Comparison of ENCODE assay signal across 10 mouse cellular contexts in genomic region chr11:73007698-73008481, GRCm38 (mm10). TPM values are rescaled to one million over a fixed set of nuclear protein-coding genes. Genes with fewer than 3 reads are reported as not detected.
DNase-seq lines count a peak whose midpoint lies in the region; ATAC-seq and TF ChIP-seq lines count a peak whose summit lies in the region.
"Had no signal": no experiment of that assay in that cellular context is flagged by ENCODE, and none has a peak within 500 bp of the region (broad histone marks: within the 10 kb centered on the region; RNA-seq: fewer than 3 reads in every experiment).

No protein-coding gene starts in this region.

- TF ChIP-seq CTCF in cerebellum, adult 2 months (IDR thresholded peaks at IDR 0.05; ENCODE audit: borderline replicate concordance, insufficient read depth, low read depth, low read length) = peak; percentile 64
- TF ChIP-seq CTCF in hindbrain, postnatal 0 days (IDR thresholded peaks at IDR 0.05; ENCODE audit: low read depth) = peak; percentile 82
- peak; percentile 83 for TF ChIP-seq CTCF in spleen, adult 2 months (IDR thresholded peaks at IDR 0.05; ENCODE audit: extremely low read depth, insufficient read depth, insufficient read length, insufficient replicate concordance)

- H3K27me3 ChIP-seq in midbrain, embryonic 11.5 days (ENCODE audit: control insufficient read depth, insufficient read depth, low read length) = no peaks in the 10 kb centered on the region
- no peaks in the 10 kb centered on the region for H3K27me3 ChIP-seq in midbrain, embryonic 16.5 days (ENCODE audit: control insufficient read depth, insufficient read depth, low read depth, low read length)
- no peaks in the 10 kb centered on the region for H3K27me3 ChIP-seq in cerebellum, adult 2 months (ENCODE audit: control insufficient read depth, insufficient read depth, low read length)
- H3K27me3 ChIP-seq in hindbrain, postnatal 0 days (ENCODE audit: insufficient read depth, low read length) = no peaks in the 10 kb centered on the region
- no peaks in the 10 kb centered on the region for H3K27me3 ChIP-seq in spleen, adult 2 months (ENCODE audit: control insufficient read depth, insufficient read depth, low read length)

- H3K9me3 ChIP-seq in midbrain, embryonic 11.5 days (ENCODE audit: control insufficient read depth, low read length) = no peaks in the 10 kb centered on the region
- no peaks in the 10 kb centered on the region for H3K9me3 ChIP-seq in midbrain, embryonic 16.5 days (replicated peaks; ENCODE audit: control insufficient read depth, low read length, poor library complexity, severe bottlenecking)
- no peaks in the 10 kb centered on the region for H3K9me3 ChIP-seq in hindbrain, postnatal 0 days (ENCODE audit: low read length)
- H3K9me3 ChIP-seq: hindbrain, embryonic 15.5 days; neural tube, embryonic 13.5 days had no signal

- H3K9ac ChIP-seq in midbrain, embryonic 11.5 days (ENCODE audit: low read length) = no peak overlapping the region
- no peak overlapping the region for H3K9ac ChIP-seq in midbrain, embryonic 16.5 days (ENCODE audit: low read depth, low read length)
- no peak overlapping the region for H3K9ac ChIP-seq in hindbrain, postnatal 0 days (replicated peaks; ENCODE audit: low read length)
- H3K9ac ChIP-seq: hindbrain, embryonic 15.5 days; neural tube, embryonic 13.5 days had no signal

- H3K27ac ChIP-seq in midbrain, embryonic 11.5 days (ENCODE audit: low read depth, low read length) = no peak overlapping the region
- H3K27ac ChIP-seq in midbrain, embryonic 16.5 days (ENCODE audit: low read length) = no peak overlapping the region
- H3K27ac ChIP-seq in cerebellum, adult 2 months (ENCODE audit: insufficient read depth, low read length) = no peak overlapping the region
- no peak overlapping the region for H3K27ac ChIP-seq in hindbrain, postnatal 0 days
- H3K27ac ChIP-seq in spleen, adult 2 months (ENCODE audit: insufficient read depth, low read length) = no peak overlapping the region
- H3K27ac ChIP-seq: hindbrain, embryonic 15.5 days; neural tube, embryonic 13.5 days had no signal

- DNase-seq in cerebellum, adult 11 months = peak; percentile 45
- DNase-seq in midbrain, embryonic 11.5 days (ENCODE audit: low spot score, missing footprints) = peak; percentile 62
- DNase-seq in cerebellum, adult 2 months = peak in 1 of 2 experiments; percentile 56
- DNase-seq in hindbrain, postnatal 0 days (ENCODE audit: low spot score) = peak; percentile 68
- DNase-seq in lung, postnatal 10 days = peak; percentile 78
- peak in 1 of 2 experiments; percentile 52 for DNase-seq in spleen, adult 2 months (ENCODE audit: low read depth in 1 of 2, low spot score in 2 of 2)

- TF ChIP-seq POLR2A in cerebellum, adult 2 months (IDR thresholded peaks at IDR 0.05; ENCODE audit: borderline replicate concordance, insufficient read depth, low read length) = no peak
- TF ChIP-seq POLR2A in spleen, adult 2 months (IDR thresholded peaks at IDR 0.05; ENCODE audit: low read depth, low read length) = no peak

- H3K4me3 ChIP-seq in midbrain, embryonic 11.5 days (ENCODE audit: low read depth, low read length) = no peak overlapping the region
- no peak overlapping the region for H3K4me3 ChIP-seq in midbrain, embryonic 16.5 days (ENCODE audit: low read depth, low read length)
- H3K4me3 ChIP-seq in cerebellum, adult 2 months (replicated peaks; ENCODE audit: insufficient read depth, low read depth, low read length) = no peak overlapping the region
- no peak overlapping the region for H3K4me3 ChIP-seq in hindbrain, postnatal 0 days (ENCODE audit: low read length)
- H3K4me3 ChIP-seq in spleen, adult 2 months (ENCODE audit: extremely low read depth, insufficient read depth, insufficient read length) = no peak overlapping the region
- H3K4me3 ChIP-seq: hindbrain, embryonic 15.5 days; neural tube, embryonic 13.5 days had no signal

- H3K4me2 ChIP-seq in midbrain, embryonic 11.5 days = no peak overlapping the region
- H3K4me2 ChIP-seq in midbrain, embryonic 16.5 days (ENCODE audit: low read length) = no peak overlapping the region
- H3K4me2 ChIP-seq in hindbrain, postnatal 0 days (ENCODE audit: low read depth, low read length) = no peak overlapping the region
- H3K4me2 ChIP-seq: hindbrain, embryonic 15.5 days; neural tube, embryonic 13.5 days had no signal

- no peaks in the 10 kb centered on the region for H3K4me1 ChIP-seq in midbrain, embryonic 11.5 days (ENCODE audit: control insufficient read depth, insufficient read depth, low read length)
- H3K4me1 ChIP-seq in midbrain, embryonic 16.5 days (ENCODE audit: control insufficient read depth, insufficient read depth, low read length) = no peaks in the 10 kb centered on the region
- peaks cover 16% of the 10 kb centered on the region for H3K4me1 ChIP-seq in cerebellum, adult 2 months (ENCODE audit: control insufficient read depth, insufficient read depth, low read length)
- no peaks in the 10 kb centered on the region for H3K4me1 ChIP-seq in hindbrain, postnatal 0 days (ENCODE audit: insufficient read depth, low read length)
- no peaks in the 10 kb centered on the region; the same call in 1 of the 2 replicates for H3K4me1 ChIP-seq in spleen, adult 2 months (ENCODE audit: control insufficient read depth, insufficient read depth, insufficient read length)
- H3K4me1 ChIP-seq: hindbrain, embryonic 15.5 days; neural tube, embryonic 13.5 days had no signal

- ATAC-seq in cerebellum, adult (ENCODE audit: insufficient number of reproducible peaks, low FRiP score, low TSS enrichment) = no peak
- no peak for ATAC-seq in midbrain, embryonic 11.5 days (ENCODE audit: low FRiP score)
- no peak for ATAC-seq in midbrain, embryonic 16.5 days
- ATAC-seq in hindbrain, postnatal 0 days = no peak

- WGBS in midbrain, embryonic 11.5 days = 70% methylated on average over 11 of the region's 11 CpGs
- WGBS in midbrain, embryonic 16.5 days = 69% methylated on average over 11 of the region's 11 CpGs
- WGBS in cerebellum, adult 2 months = 71% methylated on average over 11 of the region's 11 CpGs
- 68% methylated on average over 11 of the region's 11 CpGs for WGBS in hindbrain, postnatal 0 days
- WGBS in spleen, adult 2 months = 65% methylated on average over 11 of the region's 11 CpGs

- no peaks in the 10 kb centered on the region for H3K36me3 ChIP-seq in midbrain, embryonic 11.5 days (ENCODE audit: control insufficient read depth, insufficient read depth, low read length)
- H3K36me3 ChIP-seq in midbrain, embryonic 16.5 days (ENCODE audit: control insufficient read depth, insufficient read depth, low read length) = no peaks in the 10 kb centered on the region
- no peaks in the 10 kb centered on the region for H3K36me3 ChIP-seq in hindbrain, postnatal 0 days (ENCODE audit: insufficient read depth, low read length)
- no peaks in the 10 kb centered on the region for H3K36me3 ChIP-seq in spleen, adult 2 months (ENCODE audit: control insufficient read depth, insufficient read depth, low read length)
- H3K36me3 ChIP-seq: hindbrain, embryonic 15.5 days; neural tube, embryonic 13.5 days had no signal

RNA-seq across cellular contexts. Expression of gene P2rx1, which starts 9.0 kb away (rescaled TPM):
- polyA plus RNA-seq in midbrain, embryonic 11.5 days (2014; fragmentation: Nextera tagmentation; extraction: Ambion mirVana) = 1.2 and 1.3 TPM in 2 replicates
- 0.30 and 0.48 TPM in 2 replicates for polyA plus RNA-seq in midbrain, embryonic 16.5 days (2015; fragmentation: Nextera tagmentation; extraction: Ambion mirVana)
- 0.41 and 0.46 TPM in 2 replicates for polyA plus RNA-seq in cerebellum, adult 2 months (2012; rRNA removed)
- 0.32 and 1.3 TPM in 2 replicates for total RNA-seq in hindbrain, postnatal 0 days (2014; rRNA removed)
- polyA plus RNA-seq in hindbrain, postnatal 0 days (2015; fragmentation: Nextera tagmentation; extraction: Ambion mirVana) = 0.45 and 0.60 TPM in 2 replicates
- 14.3 and 16.3 TPM in 2 replicates for polyA plus RNA-seq in spleen, adult 2 months (2012; rRNA removed)

RNA-seq across cellular contexts. Expression of gene Camkk1, which starts 10.9 kb away (rescaled TPM):
- 3.7 and 4.2 TPM in 2 replicates for polyA plus RNA-seq in midbrain, embryonic 11.5 days (2014; fragmentation: Nextera tagmentation; extraction: Ambion mirVana)
- polyA plus RNA-seq in midbrain, embryonic 16.5 days (2015; fragmentation: Nextera tagmentation; extraction: Ambion mirVana) = 31.9 and 33.6 TPM in 2 replicates
- polyA plus RNA-seq in cerebellum, adult 2 months (2012; rRNA removed) = 68.8 and 70.8 TPM in 2 replicates
- 27.4 and 32.5 TPM in 2 replicates for total RNA-seq in hindbrain, postnatal 0 days (2014; rRNA removed)
- 26.5 and 26.7 TPM in 2 replicates for polyA plus RNA-seq in hindbrain, postnatal 0 days (2015; fragmentation: Nextera tagmentation; extraction: Ambion mirVana)
- polyA plus RNA-seq in spleen, adult 2 months (2012; rRNA removed) = 2.2 and 2.4 TPM in 2 replicates

RNA-seq across cellular contexts. Expression of gene Ncbp3, which starts 39.7 kb away (rescaled TPM):
- 10.8 and 11.0 TPM in 2 replicates for polyA plus RNA-seq in midbrain, embryonic 11.5 days (2014; fragmentation: Nextera tagmentation; extraction: Ambion mirVana)
- polyA plus RNA-seq in midbrain, embryonic 16.5 days (2015; fragmentation: Nextera tagmentation; extraction: Ambion mirVana) = 9.8 and 12.1 TPM in 2 replicates
- polyA plus RNA-seq in cerebellum, adult 2 months (2012; rRNA removed) = 6.4 and 6.5 TPM in 2 replicates
- 5.2 and 6.9 TPM in 2 replicates for total RNA-seq in hindbrain, postnatal 0 days (2014; rRNA removed)
- 7.3 and 7.7 TPM in 2 replicates for polyA plus RNA-seq in hindbrain, postnatal 0 days (2015; fragmentation: Nextera tagmentation; extraction: Ambion mirVana)
- 1.8 and 2.0 TPM in 2 replicates for polyA plus RNA-seq in spleen, adult 2 months (2012; rRNA removed)

RNA-seq across cellular contexts. Expression of gene Atp2a3, which starts 46.9 kb away (rescaled TPM):
- polyA plus RNA-seq in midbrain, embryonic 11.5 days (2014; fragmentation: Nextera tagmentation; extraction: Ambion mirVana) = 0.59 and 0.95 TPM in 2 replicates
- polyA plus RNA-seq in midbrain, embryonic 16.5 days (2015; fragmentation: Nextera tagmentation; extraction: Ambion mirVana) = 1.2 and 1.7 TPM in 2 replicates
- 104 and 125 TPM in 2 replicates for polyA plus RNA-seq in cerebellum, adult 2 months (2012; rRNA removed)
- total RNA-seq in hindbrain, postnatal 0 days (2014; rRNA removed) = 2.4 and 4.6 TPM in 2 replicates
- 2.4 and 2.7 TPM in 2 replicates for polyA plus RNA-seq in hindbrain, postnatal 0 days (2015; fragmentation: Nextera tagmentation; extraction: Ambion mirVana)
- polyA plus RNA-seq in spleen, adult 2 months (2012; rRNA removed) = 293 and 323 TPM in 2 replicates
